Comparison of ENCODE assay signal across 8 mouse cellular contexts in the genomic region with DNA sequence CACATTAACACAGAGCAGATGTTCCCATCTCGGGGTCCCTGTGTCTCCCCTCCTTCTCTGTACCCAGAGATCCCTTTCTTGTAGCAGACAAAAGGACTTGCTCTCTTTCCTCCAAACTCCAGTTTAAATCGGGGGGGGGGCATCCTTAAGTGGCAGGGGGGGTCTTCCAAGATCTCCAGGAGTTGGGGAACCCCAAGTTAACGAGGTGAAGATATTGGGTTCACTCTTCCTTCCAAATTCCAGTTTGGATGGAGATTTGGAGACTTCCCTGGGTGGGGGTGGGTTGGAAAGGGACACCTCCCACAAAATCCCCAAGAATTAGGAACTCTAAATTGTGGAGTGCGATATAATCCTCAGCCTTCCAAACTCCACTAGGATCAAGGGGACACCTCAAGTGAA. TPM values are rescaled to one million over a fixed set of nuclear protein-coding genes. Genes with fewer than 3 reads are reported as not detected.
DNase-seq lines count a peak whose midpoint lies in the region; ATAC-seq and TF ChIP-seq lines count a peak whose summit lies in the region.

No protein-coding gene starts in this region.

- WGBS in embryonic facial prominence, embryonic 12.5 days: 3% methylated on average over 4 of the region's 4 CpGs
- 0% methylated on average over 4 of the region's 4 CpGs for WGBS in intestine, embryonic 15.5 days
- WGBS in neural tube, embryonic 12.5 days: under 1% methylated on average over 4 of the region's 4 CpGs

- peak overlapping the region; percentile 100 for H3K27ac ChIP-seq in layer of hippocampus, adult 2 months
- peak overlapping the region; percentile 94 for H3K27ac ChIP-seq in embryonic facial prominence, embryonic 12.5 days
- peak overlapping the region; percentile 89; the same call in 1 of the 2 replicates for H3K27ac ChIP-seq in intestine, embryonic 15.5 days
- 0 out of 2 replicates have a peak overlapping the region, but pooled peaks have one; percentile 89 for H3K27ac ChIP-seq in neural tube, embryonic 12.5 days

- no peak for DNase-seq in layer of hippocampus, adult 2 months (ENCODE audit: low spot score in 2 of 2)
- no peak for DNase-seq in layer of hippocampus, adult 8-10 months (ENCODE audit: low spot score in 2 of 2)
- no peak for DNase-seq in B cell, adult 2 months
- DNase-seq in urinary bladder, postnatal 25 days (ENCODE audit: low spot score): no peak

- H3K4me2 ChIP-seq in embryonic facial prominence, embryonic 12.5 days (replicated peaks): peak overlapping the region; percentile 94
- peak overlapping the region; percentile 81 for H3K4me2 ChIP-seq in intestine, embryonic 15.5 days (replicated peaks)
- H3K4me2 ChIP-seq in neural tube, embryonic 12.5 days (replicated peaks): peak overlapping the region; percentile 92

- H3K9ac ChIP-seq in embryonic facial prominence, embryonic 12.5 days: peak overlapping the region; percentile 100
- peak overlapping the region; percentile 98 for H3K9ac ChIP-seq in intestine, embryonic 15.5 days
- peak overlapping the region; percentile 98 for H3K9ac ChIP-seq in neural tube, embryonic 12.5 days

- H3K36me3 ChIP-seq in embryonic facial prominence, embryonic 12.5 days: peaks cover 38% of the 10 kb centered on the region
- peaks cover 28% of the 10 kb centered on the region for H3K36me3 ChIP-seq in intestine, embryonic 15.5 days
- H3K36me3 ChIP-seq in neural tube, embryonic 12.5 days: peaks cover 35% of the 10 kb centered on the region

- peak overlapping the region; percentile 90 for H3K4me3 ChIP-seq in layer of hippocampus, adult 2 months
- H3K4me3 ChIP-seq in embryonic facial prominence, embryonic 12.5 days: peak overlapping the region; percentile 94
- H3K4me3 ChIP-seq in intestine, embryonic 15.5 days (replicated peaks): peak overlapping the region; percentile 98
- H3K4me3 ChIP-seq in neural tube, embryonic 12.5 days: peak overlapping the region; percentile 99

- H3K4me1 ChIP-seq in embryonic facial prominence, embryonic 12.5 days: peaks cover 8% of the 10 kb centered on the region
- H3K4me1 ChIP-seq in intestine, embryonic 15.5 days (replicated peaks): peaks cover 26% of the 10 kb centered on the region
- H3K4me1 ChIP-seq in neural tube, embryonic 12.5 days: peaks cover 37% of the 10 kb centered on the region

- no peaks in the 10 kb centered on the region for H3K9me3 ChIP-seq in embryonic facial prominence, embryonic 12.5 days
- H3K9me3 ChIP-seq in intestine, embryonic 15.5 days: no peaks in the 10 kb centered on the region
- H3K9me3 ChIP-seq in neural tube, embryonic 12.5 days: no peaks in the 10 kb centered on the region

- H3K27me3 ChIP-seq in embryonic facial prominence, embryonic 12.5 days: no peaks in the 10 kb centered on the region
- no peaks in the 10 kb centered on the region for H3K27me3 ChIP-seq in intestine, embryonic 15.5 days (replicated peaks)
- no peaks in the 10 kb centered on the region for H3K27me3 ChIP-seq in neural tube, embryonic 12.5 days (replicated peaks)

- TF ChIP-seq CTCF in layer of hippocampus, adult 2 months (conservative IDR thresholded peaks at IDR 0.05): no peak

- ATAC-seq in embryonic facial prominence, embryonic 12.5 days (ENCODE audit: insufficient number of reproducible peaks, insufficient read depth, low FRiP score, low TSS enrichment): no peak
- ATAC-seq in intestine, embryonic 15.5 days: no peak
- no peak for ATAC-seq in neural tube, embryonic 12.5 days (ENCODE audit: low FRiP score, low read depth)
- no peak for ATAC-seq in CD4-positive, CD25-positive, alpha-beta regulatory T cell, adult 4 months

RNA-seq across cellular contexts. Expression of gene Tcf3, which starts 1.1 kb away (rescaled TPM):
- 10 to 100 TPM; 27.6 to 31.6 TPM for total RNA-seq in layer of hippocampus, adult 2 months (2021)
- total RNA-seq in layer of hippocampus, adult 8-10 months (2022): 10 to 100 TPM; 29.5 to 33.9 (median 32.2) TPM
- 251 and 258 TPM in 2 replicates for polyA plus RNA-seq in embryonic facial prominence, embryonic 12.5 days (2016; fragmentation: Nextera tagmentation; extraction: Ambion mirVana)
- polyA plus RNA-seq in intestine, embryonic 15.5 days (2015; fragmentation: Nextera tagmentation; extraction: Ambion mirVana): 91.7 and 94.2 TPM in 2 replicates
- polyA plus RNA-seq in neural tube, embryonic 12.5 days (2016; fragmentation: Nextera tagmentation; extraction: Ambion mirVana): 156 and 166 TPM in 2 replicates
- polyA plus RNA-seq in CD4-positive, CD25-positive, alpha-beta regulatory T cell, adult 4 months (2017; shearing (Covaris generic)): 1 to 10 TPM; 7.5 to 8.5 TPM

RNA-seq across cellular contexts. Expression of gene Uqcr11, which starts 25.8 kb away (rescaled TPM):
- total RNA-seq in layer of hippocampus, adult 2 months (2021): 100 to 1,000 TPM; 404 to 413 TPM
- 100 to 1,000 TPM; 320 to 446 (median 390) TPM for total RNA-seq in layer of hippocampus, adult 8-10 months (2022)
- 403 and 464 TPM in 2 replicates for polyA plus RNA-seq in embryonic facial prominence, embryonic 12.5 days (2016; fragmentation: Nextera tagmentation; extraction: Ambion mirVana)
- 890 and 1,161 TPM in 2 replicates for polyA plus RNA-seq in intestine, embryonic 15.5 days (2015; fragmentation: Nextera tagmentation; extraction: Ambion mirVana)
- polyA plus RNA-seq in neural tube, embryonic 12.5 days (2016; fragmentation: Nextera tagmentation; extraction: Ambion mirVana): 436 and 478 TPM in 2 replicates
- 100 to 1,000 TPM; 268 to 337 TPM for polyA plus RNA-seq in CD4-positive, CD25-positive, alpha-beta regulatory T cell, adult 4 months (2017; shearing (Covaris generic))

RNA-seq across cellular contexts. Expression of gene Mbd3, which starts 33.0 kb away (rescaled TPM):
- 100 to 1,000 TPM; 147 to 149 TPM for total RNA-seq in layer of hippocampus, adult 2 months (2021)
- 100 to 1,000 TPM; 149 to 154 (median 150) TPM for total RNA-seq in layer of hippocampus, adult 8-10 months (2022)
- 332 and 349 TPM in 2 replicates for polyA plus RNA-seq in embryonic facial prominence, embryonic 12.5 days (2016; fragmentation: Nextera tagmentation; extraction: Ambion mirVana)
- 180 and 201 TPM in 2 replicates for polyA plus RNA-seq in intestine, embryonic 15.5 days (2015; fragmentation: Nextera tagmentation; extraction: Ambion mirVana)
- 304 and 314 TPM in 2 replicates for polyA plus RNA-seq in neural tube, embryonic 12.5 days (2016; fragmentation: Nextera tagmentation; extraction: Ambion mirVana)
- 10 to 100 TPM; 26.7 to 27.2 TPM for polyA plus RNA-seq in CD4-positive, CD25-positive, alpha-beta regulatory T cell, adult 4 months (2017; shearing (Covaris generic))

RNA-seq across cellular contexts. Expression of gene Mex3d, which starts 44.9 kb away (rescaled TPM):
- 10 to 100 TPM; 15.5 to 17.1 TPM for total RNA-seq in layer of hippocampus, adult 2 months (2021)
- 10 to 100 TPM; 17.0 to 19.6 (median 18.3) TPM for total RNA-seq in layer of hippocampus, adult 8-10 months (2022)
- polyA plus RNA-seq in embryonic facial prominence, embryonic 12.5 days (2016; fragmentation: Nextera tagmentation; extraction: Ambion mirVana): 13.1 and 14.9 TPM in 2 replicates
- 5.5 and 6.9 TPM in 2 replicates for polyA plus RNA-seq in intestine, embryonic 15.5 days (2015; fragmentation: Nextera tagmentation; extraction: Ambion mirVana)
- 23.6 and 26.5 TPM in 2 replicates for polyA plus RNA-seq in neural tube, embryonic 12.5 days (2016; fragmentation: Nextera tagmentation; extraction: Ambion mirVana)
- polyA plus RNA-seq in CD4-positive, CD25-positive, alpha-beta regulatory T cell, adult 4 months (2017; shearing (Covaris generic)): 1 to 10 TPM in 1 of 2 experiments, not detected in 1; 1.3 TPM
